Mouse (Mus musculus) gonadal fat pad, adult 2 months (tissue): Measurements from ENCODE around the gene Apoc4. TPM values are rescaled to one million over a fixed set of nuclear protein-coding genes. Genes with fewer than 3 reads are reported as not detected.

Experiments used
- DNase-seq: peaks from one replicate; pipeline ENCODE4 v3.0.0-alpha.2; 2012; ENCODE audit warnings: low read depth
- polyA plus RNA-seq: library from polyadenylated mRNA; depleted of rRNA; stranded (reverse); fragments of >200 nt; gene quantifications from 2 replicates; pipeline ENCODE4 v1.2.3, GENCODE M21; 2012; rRNA removed

Gene Apoc4
- polyA plus RNA-seq = 8.7 and 13.2 TPM in 2 replicates

DNA sequence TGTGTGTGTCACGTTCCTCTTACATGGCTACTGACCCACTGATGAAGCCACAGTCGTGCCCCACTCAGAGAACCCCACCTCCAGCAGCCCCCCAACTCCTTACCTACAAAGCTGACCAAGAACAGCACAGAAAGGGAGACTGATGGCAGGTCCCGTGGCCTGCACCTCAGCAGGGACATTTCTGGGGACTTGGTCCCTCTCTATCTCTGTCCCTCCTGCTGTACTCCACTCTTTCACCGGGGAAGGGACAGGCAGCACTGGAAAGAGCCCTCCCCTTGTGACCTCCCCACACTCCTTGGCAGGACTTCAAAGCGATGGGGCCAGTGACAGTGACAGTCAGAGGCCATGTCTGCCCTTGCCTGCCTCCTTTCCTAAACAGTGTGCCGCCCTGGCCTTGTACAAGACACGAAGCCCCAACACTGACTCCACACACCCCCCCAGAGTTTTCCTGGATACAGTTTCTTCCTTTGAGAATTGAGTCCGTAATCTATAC lies at the start of gene Apoc4, which contains the start of gene Gm44805:
Apoc4 (minus strand) TSS at position 278 of the 493 bp plus-strand sequence.
Gm44805 (minus strand) TSS at position 222 of the 493 bp plus-strand sequence.
- DNase-seq = no peak

DNA sequence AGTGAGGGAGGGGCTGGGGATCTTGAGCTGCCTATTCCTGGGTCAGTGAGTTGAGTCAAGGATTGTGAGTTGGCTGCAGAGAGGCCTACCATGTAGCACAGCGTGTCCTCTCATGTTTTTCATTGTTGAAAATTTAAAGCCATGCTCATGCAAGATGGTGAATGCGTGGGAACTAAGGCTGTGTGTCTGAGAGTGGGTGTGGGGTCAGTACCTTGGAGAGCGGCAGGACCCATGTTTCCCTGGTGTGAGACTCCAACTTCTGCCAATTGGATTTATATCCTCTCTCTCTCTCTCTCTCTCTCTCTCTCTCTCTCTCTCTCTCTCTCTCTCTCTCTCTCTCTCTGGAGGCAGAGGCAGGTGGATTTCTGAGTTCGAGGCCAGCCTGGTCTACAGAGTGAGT lies 45.3 kb upstream of the Apoc4 start:
- no peak for DNase-seq

DNA sequence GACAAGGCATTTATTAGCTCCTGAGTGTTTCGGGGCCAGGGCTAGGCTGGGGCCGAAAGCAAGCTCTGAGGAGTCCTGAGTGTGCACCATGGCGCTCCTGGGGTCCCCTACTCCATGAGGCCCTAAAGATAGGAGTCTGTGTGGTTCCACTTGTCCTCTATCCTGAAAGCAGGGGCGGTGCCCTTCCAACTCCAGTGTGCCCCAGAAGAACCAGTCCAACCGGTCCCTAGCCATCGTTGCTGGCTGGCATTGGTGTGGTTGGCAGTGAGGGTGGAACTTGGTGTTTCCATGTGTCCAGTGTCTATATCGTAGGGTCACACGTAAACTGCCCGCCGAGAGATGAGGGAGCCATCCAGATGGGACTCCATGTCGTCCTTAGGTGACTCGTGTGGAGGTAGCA lies 42.9 kb upstream of the Apoc4 start:
- DNase-seq = no peak

DNA sequence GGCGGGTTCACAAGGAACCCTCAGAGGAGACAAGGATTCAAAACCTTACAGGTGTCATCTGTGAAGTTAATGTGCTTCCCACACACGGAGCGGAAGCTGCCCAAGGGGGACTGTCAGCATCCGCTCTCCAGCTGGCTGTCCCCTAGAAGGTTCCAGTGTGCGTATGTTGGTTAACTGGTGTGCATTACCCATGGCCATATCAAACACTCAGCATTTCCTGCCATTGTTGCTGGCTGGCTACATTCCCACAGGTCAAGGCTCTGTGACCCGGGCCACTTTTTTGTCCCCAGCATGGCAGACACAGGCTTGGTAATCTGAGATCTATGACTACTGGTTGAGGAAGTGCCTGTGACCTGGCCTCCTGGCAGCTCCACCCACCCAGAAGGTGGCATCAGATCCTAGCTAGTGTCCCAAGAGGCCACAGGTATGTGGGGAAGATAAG lies 41.5 kb upstream of the Apoc4 start:
- DNase-seq = no peak

DNA sequence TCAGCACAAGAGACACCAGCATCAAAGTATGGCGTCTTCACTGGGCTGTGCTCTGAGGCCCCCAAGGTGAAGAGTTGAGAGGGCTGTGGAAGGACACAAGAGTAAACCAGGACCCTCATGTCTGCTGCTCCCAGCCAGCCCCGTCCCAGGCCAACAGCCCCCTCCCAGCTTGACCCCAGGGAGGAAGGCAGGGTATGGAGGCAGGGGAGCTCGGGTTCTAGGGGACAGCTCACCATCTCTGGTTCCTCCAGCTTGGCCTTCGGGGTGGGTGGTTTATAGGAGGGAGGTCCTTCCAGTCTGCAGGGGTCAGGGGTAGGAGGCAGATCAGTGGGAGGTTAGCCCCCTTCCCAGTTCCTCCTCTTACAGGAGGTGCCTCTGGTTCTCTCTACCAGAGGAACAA lies 37.9 kb upstream of the Apoc4 start:
- DNase-seq = no peak

DNA sequence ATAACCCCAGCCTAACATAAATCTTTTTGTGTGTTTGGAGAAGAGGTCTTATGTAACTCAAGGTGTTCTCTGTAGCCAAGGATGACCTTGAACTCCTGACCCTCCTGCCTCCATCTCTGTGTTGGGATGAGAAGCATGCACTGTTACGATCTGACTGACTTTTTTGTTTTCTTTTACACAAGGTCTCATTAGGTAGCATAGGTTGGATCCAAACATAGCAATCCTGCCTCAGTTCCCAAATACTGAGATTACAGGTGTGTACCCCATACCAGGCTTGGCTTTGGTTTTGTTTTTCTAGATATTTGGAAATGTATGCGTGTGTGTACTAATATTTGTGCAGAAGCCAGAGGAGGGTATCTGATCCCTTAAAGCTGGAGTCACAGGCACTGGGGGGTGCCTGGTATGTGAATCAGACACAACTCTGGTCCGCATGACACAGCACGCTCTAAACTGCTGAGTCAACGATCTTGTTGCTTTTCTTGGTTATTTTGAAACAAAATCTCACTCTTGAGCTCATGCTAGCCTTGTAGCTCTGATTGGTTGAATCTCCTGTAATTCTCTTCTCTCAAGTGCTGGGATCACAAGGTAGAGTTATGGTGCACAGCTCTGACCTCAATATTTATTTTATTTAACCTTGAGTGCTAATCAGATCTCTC lies 37.1 kb upstream of the Apoc4 start:
- DNase-seq = no peak

DNA sequence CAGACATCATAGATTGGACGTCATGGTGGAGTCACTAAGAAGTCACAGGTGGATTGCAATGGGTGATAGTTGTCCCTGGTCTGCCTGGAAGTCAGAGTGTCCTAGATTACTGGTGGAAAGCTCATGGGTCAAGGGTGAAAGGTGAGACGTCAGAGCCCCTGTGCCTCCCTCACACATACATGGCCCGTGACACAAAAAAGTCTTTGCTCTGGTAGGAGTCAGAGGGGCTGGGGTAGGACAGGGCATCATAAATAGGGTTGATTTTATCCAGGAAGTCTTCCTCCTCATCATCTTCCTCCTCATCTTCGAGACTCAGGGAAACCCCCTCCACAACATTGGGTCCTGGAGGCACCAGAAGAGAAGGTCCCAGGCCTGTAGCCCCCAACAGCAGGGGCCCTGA lies 36.1 kb upstream of the Apoc4 start:
- no peak for DNase-seq

DNA sequence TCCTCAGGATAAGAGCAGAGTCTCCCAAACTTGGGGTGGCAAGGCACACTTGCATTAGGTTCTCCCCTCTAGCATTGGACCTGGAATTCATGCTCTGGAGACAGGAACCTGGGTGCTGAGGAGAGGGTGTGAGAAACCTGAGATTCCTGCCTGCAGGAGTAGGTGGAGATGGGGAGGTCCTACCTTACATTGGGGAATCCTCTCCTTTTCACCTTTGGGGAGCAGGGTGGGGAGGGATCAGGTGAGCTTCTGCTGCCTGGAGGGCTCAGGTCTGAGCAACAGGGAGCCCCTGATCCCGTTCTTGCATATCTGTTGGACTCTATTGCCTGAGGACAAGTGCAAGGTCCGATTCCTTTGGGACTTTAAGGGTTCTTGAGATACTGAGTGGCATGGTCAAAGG lies 35.5 kb upstream of the Apoc4 start:
- DNase-seq = no peak

DNA sequence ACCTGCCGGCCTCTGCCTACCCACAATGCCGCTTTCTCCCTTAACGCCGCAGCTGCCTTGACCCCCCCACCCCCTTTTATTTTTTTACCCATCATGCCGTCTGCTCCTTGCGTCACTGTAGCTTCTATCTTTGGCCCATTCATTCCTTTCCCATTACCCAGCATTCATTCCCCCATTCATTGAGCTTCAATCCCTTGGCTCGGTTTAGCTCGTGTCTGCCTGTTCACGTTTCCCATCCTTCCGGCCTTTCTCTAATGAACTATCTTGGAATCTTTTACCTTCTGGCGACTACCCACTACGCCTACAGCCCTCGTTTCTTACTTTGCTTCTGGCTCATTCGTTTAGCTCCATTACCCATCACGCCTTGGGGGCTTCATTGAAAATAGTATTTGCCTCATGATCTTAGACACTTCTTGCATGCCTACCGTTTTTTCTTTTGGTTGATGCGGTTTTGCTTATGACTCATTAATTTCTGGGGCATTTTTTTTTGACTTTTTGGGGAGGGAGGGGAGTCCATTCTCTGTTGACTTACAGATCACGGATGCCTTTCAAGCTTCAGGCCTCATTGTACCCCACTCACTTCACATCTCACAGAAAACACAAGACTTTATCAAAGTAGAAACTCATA lies 34.9 kb upstream of the Apoc4 start:
- no peak for DNase-seq

DNA sequence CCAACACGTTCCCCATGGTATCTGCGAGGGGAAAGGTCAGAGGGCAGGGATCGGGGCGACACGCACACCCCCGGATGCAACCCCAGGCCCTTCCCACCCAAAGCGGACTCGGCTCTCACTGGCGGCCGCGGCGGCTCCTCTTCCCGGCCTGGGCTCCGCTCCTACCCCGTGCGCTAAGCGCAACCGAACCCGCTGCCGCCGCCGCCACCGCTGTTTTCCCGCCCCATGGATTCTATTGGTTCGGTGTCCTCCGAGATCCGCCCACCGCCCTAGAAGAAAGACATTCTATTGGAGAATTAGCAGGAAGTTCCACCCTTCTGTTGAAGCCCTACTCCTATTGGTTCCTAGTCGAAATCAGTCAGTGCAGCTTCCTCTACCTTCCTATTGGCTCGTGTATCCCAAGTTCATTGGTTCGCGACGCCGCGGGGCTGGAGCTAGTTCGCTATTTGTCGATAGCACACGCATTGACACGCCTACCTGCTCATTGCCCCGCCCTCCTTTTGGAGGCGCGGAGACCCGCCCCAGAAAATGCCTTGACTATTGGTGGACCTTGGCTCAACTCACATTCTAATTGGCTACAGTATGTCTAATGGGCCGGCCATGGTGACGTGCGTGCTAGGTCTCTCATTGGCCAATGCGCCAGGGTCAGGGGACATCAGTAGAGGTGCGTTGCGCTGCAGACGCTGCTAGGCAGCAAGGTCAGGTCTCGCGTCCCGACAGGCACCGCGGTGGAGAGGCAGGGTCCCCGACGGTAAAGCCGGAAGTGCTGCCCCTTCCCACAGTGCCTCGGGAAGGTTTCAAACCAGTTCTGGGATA lies 34.2 kb upstream of the Apoc4 start, which contains the start of gene Tomm40:
Tomm40 (minus strand) TSS at position 200 of the 816 bp plus-strand sequence.
- DNase-seq = no peak

DNA sequence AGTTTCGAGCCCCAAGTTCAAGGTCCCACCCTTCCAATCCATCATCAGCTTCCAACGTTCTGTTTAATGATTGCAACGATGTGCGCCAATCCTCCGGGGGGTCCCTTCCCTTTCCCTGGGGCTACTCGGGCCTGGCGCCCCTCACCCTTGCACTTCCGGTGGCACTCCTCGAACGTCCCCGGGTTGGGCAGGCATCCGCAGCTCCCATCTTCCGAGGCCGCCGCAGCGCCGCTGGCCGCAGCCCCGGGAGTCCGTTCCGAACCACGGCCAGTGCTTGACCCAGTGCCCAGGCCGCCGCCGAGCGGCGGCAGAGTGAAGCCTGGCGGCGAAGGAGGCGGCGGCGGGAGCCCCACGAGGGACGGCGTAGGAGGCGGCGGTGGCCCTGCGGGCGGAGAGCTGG lies 33.6 kb upstream of the Apoc4 start:
- DNase-seq = no peak

DNA sequence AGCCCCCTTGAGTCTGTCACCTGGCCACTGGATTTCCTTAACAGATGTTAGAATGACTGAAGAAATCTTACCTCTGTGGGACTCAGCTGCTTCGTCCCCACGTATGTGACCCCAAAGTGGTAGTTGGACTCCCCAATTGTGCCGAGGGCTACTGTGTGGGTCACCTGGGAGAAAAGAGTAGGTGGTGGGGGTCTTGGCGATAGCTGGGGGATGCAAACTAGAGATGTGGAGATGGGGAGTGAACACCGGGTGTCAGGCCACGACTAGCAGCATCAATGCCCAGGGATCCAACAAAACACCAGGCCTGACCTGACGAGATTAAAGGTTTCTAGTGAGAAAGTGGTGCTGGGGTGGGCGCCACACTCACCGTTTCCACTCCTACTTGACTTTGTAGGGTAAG lies 32.3 kb upstream of the Apoc4 start:
- no peak for DNase-seq

DNA sequence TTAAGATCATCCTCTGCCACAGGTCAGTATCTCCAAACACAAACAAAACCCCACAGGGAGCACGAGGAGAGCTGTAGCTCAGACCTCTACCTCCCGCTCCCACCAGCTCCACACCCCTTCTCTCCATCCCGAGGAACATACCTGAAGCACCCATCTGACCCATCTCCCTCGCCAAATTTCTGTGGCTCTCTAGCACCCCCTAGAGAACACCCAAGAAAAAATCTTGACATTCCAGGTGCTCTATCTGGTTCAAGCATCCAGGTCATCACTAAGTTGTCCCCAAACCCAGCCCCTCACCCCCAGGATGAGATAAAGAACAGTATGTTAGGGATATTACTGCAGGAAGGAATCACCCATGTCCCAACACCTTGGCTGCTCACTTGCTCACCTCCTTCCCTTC lies 31.9 kb upstream of the Apoc4 start:
- no peak for DNase-seq

DNA sequence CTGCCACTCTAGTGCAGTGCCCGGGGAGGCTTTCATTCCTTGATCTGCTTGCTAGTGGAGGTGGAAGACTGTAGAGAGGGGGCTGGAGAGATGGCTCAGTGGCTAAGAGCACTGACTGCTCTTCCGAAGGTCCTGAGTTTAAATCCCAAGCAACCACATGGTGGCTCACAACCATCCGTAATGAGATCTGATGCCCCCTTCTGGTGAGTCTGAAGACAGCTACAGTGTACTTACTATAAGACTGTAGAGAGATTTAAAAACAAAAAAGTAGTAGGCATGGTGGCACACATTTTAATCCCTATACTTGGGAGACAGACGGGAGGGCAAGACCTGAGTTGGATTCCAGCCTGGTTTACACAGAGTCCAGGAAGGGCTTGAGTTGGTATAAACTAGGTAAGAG lies 31.1 kb upstream of the Apoc4 start:
- DNase-seq = no peak

DNA sequence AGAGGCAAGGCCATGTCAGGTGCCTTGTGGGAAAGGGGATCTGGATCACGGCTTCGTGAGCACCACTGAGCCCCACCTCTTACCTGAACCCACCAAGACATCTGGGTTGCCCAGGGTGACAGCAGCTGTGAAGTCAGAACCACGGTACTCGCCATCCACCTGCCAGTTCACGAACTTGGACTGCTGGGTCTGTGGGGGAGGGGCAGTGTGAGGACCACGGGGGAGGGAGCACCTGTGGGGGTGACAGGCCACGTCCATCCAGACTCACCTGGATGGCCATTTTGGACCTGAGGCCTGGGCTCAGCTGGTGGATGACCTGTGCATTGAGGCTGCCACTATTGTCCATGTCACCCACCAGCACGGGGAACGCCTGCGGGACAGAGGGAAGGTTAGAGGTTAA lies 29.4 kb upstream of the Apoc4 start:
- no peak for DNase-seq

DNA sequence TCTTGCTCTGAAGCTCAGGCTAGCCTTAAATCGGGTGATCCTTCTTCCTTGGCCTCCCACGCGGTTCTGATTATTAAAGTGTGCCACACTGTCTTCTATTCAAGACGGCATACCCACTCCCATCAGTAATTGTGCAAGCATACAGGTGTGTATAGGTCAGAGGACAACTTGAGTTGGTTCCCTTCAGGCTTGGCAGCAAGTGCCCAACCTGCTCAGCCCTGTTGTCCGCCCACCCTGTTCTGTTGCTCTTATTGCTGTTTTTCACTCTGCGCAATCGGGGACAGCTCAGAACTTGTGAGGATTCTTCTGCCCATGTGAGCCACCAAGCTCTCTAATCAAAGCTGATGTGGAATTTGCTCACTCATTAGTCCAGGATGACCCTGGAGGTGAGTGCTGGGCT lies 24.0 kb upstream of the Apoc4 start:
- DNase-seq = no peak

DNA sequence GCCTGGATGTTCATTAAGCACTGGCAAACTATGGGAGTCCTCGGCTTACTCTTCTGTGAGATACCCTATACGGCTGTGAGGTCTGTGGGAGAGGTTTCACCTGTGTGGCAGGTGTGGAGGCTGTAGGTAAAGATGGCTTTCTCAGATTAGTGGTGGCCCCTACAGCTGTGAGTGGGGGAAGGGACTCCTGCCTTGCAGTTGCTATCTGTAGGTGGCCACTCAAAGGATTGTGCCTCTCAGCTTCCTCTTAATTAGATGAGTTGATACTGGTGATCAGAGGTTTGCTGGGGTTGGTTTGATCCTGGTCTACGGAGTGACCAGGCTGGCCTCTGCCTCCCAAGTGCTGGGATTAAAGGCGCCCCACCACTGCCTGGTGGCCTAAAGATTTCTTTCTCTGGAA lies 23.2 kb upstream of the Apoc4 start:
- DNase-seq = no peak

DNA sequence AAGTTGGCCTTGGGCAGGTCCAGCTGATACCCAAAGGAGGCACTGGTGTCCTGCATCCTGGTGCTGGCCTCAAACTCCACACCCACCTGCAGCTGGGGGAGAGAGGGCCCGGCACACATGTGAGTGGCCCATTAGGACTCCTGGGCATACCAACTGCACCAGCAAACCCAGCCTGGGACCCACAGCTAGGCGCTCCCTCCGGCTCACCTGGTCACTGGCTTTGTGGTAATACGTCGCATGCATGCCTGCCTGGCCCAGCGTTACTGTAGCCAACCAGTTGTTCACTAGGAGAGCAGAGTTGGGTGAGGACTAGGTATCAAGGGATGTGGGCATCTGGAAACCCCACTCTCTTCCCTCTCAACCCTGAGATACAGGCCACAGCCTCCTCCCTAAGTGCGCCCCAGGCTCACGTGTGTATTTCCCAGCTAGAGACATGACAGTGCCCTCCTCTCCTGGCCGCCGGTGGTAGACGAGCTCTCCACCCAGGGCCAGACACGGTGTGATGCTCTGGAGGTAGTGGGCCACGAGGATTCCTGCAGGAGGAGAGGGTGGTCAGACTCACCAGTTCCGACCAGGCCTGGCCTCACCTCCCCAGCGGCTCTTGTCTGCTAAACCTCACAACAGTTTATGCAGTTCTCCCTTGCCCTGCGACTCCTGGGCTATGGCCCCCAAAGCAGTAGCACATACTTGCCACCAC lies 21.7 kb upstream of the Apoc4 start:
- no peak for DNase-seq

DNA sequence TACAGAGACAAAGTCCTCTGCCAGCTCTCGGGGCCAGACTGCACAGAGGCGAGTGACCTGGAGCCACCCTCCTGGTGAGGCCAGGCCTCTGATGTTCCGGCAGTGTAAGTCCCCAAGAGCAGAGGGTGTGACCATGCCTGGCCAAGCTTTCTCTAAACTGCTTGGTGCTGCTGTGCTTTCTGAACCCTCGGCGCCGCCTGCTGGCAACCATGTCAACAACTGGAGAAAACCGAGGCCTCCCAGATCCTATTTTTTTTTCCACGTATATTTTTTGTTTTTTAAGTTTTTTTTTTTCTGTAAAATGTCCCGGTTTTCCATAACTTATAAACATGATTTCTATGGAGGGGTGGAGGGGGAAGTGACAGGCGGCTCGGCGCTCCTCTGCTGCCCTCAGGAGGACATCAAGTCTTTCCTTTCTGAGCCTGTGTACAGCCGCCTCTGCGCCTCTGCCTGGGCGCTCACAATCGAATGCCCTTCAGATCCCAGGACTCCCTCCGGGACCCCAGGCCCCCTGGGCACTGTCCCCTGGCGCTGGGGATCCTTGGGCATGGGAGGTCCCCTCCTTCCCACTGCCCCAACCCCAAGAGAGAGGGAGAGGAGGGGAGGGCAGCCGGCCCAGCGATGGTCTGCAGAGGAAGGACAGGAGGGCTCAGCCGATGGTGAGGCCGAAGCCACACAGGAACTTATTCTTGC lies 19.9 kb upstream of the Apoc4 start:
- no peak for DNase-seq

DNA sequence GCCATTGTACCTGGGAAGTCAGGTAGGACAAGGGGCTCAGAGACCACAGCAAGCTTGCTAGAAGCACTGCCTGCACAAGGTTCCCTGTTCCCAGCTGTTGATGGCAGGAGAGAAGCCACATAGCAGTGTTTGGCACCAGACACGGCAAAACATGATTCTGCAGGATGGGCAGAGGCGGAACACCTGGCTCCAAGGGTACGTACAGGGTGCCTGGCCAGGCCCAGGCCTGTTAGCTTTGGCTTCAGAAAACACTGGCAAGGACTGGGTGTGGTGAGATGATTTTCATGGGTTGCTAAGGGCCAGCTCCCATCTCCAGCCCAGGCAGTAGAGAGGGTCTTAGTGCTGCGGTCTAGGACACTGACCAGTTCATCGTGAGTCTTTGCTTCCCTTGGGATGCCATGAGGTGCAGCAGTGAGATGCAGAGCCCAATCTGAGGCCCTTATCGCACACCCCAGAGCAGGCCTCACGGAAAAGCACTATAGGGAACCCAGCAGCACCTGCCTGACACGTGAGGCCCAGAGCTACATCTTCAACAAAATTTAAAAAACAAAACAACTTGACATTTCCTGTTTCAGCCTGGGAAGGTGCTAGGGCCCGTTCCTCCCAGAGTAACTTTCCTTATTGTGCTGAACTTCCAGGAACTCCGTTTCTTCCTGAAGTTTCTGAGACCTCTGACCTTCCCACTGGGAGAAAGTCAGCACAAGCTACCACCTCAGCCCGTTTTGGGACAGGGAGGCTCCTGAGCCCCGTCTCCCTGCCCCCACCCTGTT lies 19.2 kb upstream of the Apoc4 start:
- no peak for DNase-seq

DNA sequence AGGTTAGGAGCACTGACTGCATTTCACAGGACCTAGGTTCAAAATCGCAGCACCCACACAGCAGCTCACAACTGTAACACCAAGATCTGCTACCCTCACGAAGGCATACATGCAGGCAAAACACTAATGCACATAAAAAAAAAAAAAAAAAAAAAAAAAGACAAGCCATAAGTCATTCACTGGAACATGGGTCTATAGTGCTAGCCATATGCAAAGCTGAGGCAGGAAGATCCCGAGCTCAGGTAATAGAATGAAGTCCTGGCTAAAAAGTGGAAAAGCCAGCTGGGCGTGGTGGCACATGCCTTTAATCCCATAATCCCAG lies 18.5 kb upstream of the Apoc4 start:
- DNase-seq = no peak
